In the genomic region with DNA sequence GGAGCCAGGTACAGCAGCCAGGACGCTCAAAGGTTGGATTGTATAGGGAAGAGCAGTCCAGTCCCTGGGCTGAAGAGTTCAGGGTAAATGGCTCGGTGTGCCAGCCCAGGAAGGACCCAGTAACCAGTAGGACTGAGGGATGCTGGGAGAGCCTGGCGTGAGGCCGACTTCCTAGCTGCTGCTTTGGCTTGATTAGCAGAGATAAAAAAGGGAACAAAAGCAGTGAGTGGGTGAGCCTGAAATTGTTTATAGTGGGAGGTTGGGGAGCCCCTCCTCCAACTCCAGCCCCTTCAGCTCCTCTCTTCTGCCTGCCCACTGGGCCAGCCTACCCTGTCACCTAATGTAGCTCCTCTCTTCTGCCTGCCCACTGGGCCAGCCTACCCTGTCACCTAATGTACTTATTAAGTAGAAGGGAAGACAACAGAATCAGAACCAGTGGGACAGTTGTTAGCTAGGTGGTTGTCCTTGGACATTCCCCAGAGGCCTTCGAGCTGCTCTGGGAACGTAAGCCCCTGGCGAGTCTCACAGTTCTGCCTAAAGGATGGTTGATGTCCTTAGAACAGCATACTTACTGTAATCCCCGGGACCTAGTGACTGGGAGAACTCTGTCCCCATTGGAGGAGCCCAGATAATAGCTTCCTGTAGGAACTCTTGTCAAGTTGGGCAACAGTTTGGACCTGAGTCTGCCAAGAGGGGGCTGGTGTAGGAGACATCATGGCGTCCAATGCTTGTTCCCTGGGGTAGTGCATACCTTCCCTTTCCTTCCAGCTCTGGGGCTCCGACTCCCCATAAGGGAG, we compare ENCODE assay signal across 9 mouse cellular contexts. TPM values are rescaled to one million over a fixed set of nuclear protein-coding genes. Genes with fewer than 3 reads are reported as not detected.
DNase-seq lines count a peak whose midpoint lies in the region; ATAC-seq lines count a peak whose summit lies in the region.
"Had no signal": no experiment of that assay in that cellular context is flagged by ENCODE, and none has a peak within 500 bp of the region (broad histone marks: within the 10 kb centered on the region; RNA-seq: fewer than 3 reads in every experiment).

No protein-coding gene starts in this region.

- H3K4me2 ChIP-seq in hindbrain, embryonic 12.5 days (replicated peaks) = no peak overlapping the region
- H3K4me2 ChIP-seq: embryonic facial prominence, embryonic 13.5 days had no signal

- no peak overlapping the region for H3K4me3 ChIP-seq in hindbrain, embryonic 12.5 days
- H3K4me3 ChIP-seq: embryonic facial prominence, embryonic 13.5 days had no signal

- H3K27ac ChIP-seq in hindbrain, embryonic 12.5 days = no peak overlapping the region; the same call in 1 of the 2 replicates
- H3K27ac ChIP-seq: embryonic facial prominence, embryonic 13.5 days had no signal

- 82% methylated on average over 10 of the region's 10 CpGs for WGBS in hindbrain, embryonic 12.5 days

- H3K4me1 ChIP-seq in hindbrain, embryonic 12.5 days = 0 out of 2 replicates have a peak, but pooled peaks cover 7% of the 10 kb centered on the region
- H3K4me1 ChIP-seq: embryonic facial prominence, embryonic 13.5 days had no signal

- intact Hi-C loops in gastrocnemius, postnatal 14 days (cut with DNase I; ENCODE audit: low total_unique reads) = no loop called here
- intact Hi-C loops in heart, postnatal 14 days (cut with DNase I) = no loop called here

- H3K9ac ChIP-seq in hindbrain, embryonic 12.5 days = no peak overlapping the region
- H3K9ac ChIP-seq: embryonic facial prominence, embryonic 13.5 days had no signal

- ATAC-seq in hindbrain, embryonic 12.5 days (ENCODE audit: low FRiP score) = no peak

- H3K9me3 ChIP-seq in hindbrain, embryonic 12.5 days (replicated peaks) = no peaks in the 10 kb centered on the region
- H3K9me3 ChIP-seq: embryonic facial prominence, embryonic 13.5 days had no signal

- H3K27me3 ChIP-seq in hindbrain, embryonic 12.5 days = no peaks in the 10 kb centered on the region
- H3K27me3 ChIP-seq: embryonic facial prominence, embryonic 13.5 days had no signal

- peak; percentile 22 for DNase-seq in gastrocnemius, postnatal 14 days
- DNase-seq in gastrocnemius, postnatal 25 days = no peak
- DNase-seq in cerebellum, adult 18-20 months = peak; percentile 64 to 68
- DNase-seq in heart, postnatal 14 days = peak; percentile 49 to 54
- peak; percentile 54 to 80 for DNase-seq in lung, postnatal 4 days
- DNase-seq in yolk sac, embryonic 10.5 days (ENCODE audit: low spot score) = no peak
- no peak for DNase-seq in gastrocnemius, adult 8-10 months (ENCODE audit: low spot score in 2 of 2)

- H3K36me3 ChIP-seq in hindbrain, embryonic 12.5 days = peaks cover 50% of the 10 kb centered on the region

RNA-seq across cellular contexts. Expression of a gene that starts 37.8 kb away (rescaled TPM):
- total RNA-seq in gastrocnemius, postnatal 14 days (2021) = 10 to 100 TPM; 21.2 to 24.2 TPM
- total RNA-seq in gastrocnemius, postnatal 25 days (2021) = 10 to 100 TPM; 16.5 to 18.7 TPM
- total RNA-seq in heart, postnatal 14 days (2021) = 10 to 100 TPM; 28.2 TPM
- total RNA-seq in gastrocnemius, adult 8-10 months (2022) = 10 to 100 TPM; 17.0 to 19.5 (median 18.3) TPM
- 98.2 and 101 TPM in 2 replicates for polyA plus RNA-seq in hindbrain, embryonic 12.5 days (2016; fragmentation: Nextera tagmentation; extraction: Ambion mirVana)

Comparison
In these comparisons a context has a peak if more than half of its experiments do, and no peak if none do; other contexts are left out.
1. DNase-seq: peak in gastrocnemius, postnatal 14 days (single experiment), cerebellum, adult 18-20 months (2 of 2), heart, postnatal 14 days (2 of 2) and lung, postnatal 4 days (2 of 2); none in gastrocnemius, postnatal 25 days (single experiment), yolk sac, embryonic 10.5 days (single experiment) and gastrocnemius, adult 8-10 months (0 of 2).